Mouse (Mus musculus) heart, embryonic 12.5 days (tissue): Measurements from ENCODE around the gene Fam163b. TPM values are rescaled to one million over a fixed set of nuclear protein-coding genes. Genes with fewer than 3 reads are reported as not detected.
A peak's percentile ranks its signal among the peaks of the same experiment; 100 is the strongest.

Experiments used
- ATAC-seq: fragments of 200-750 bp; cut with Nextera tagmentation; 2 replicates; pipeline ENCODE4 v1.8.0; 2017; ENCODE audit warnings: moderate TSS enrichment, moderate library complexity; ENCODE audit not compliant: insufficient number of reproducible peaks, low FRiP score
- H3K27ac ChIP-seq: fragments of 300-500 bp; sonication (generic); 2 replicates; pipeline ENCODE4 v1.5.1; 2016; ENCODE audit warnings: mild to moderate bottlenecking, moderate library complexity; ENCODE audit not compliant: poor library complexity, severe bottlenecking
- H3K27me3 ChIP-seq: fragments of 300-500 bp; sonication (generic); replicated peaks from 2 replicates; pipeline ENCODE4 v1.6.1; 2016; ENCODE audit warnings: mild to moderate bottlenecking, moderate library complexity
- H3K36me3 ChIP-seq: fragments of 300-500 bp; sonication (generic); 2 replicates; pipeline ENCODE4 v1.6.1; 2016; ENCODE audit warnings: mild to moderate bottlenecking, moderate library complexity
- H3K4me1 ChIP-seq: fragments of 300-500 bp; sonication (generic); replicated peaks from 2 replicates; pipeline ENCODE4 v1.6.1; 2016; ENCODE audit warnings: mild to moderate bottlenecking
- H3K4me2 ChIP-seq: fragments of 300-500 bp; sonication (generic); 2 replicates; pipeline ENCODE4 v1.6.1; 2016; ENCODE audit warnings: mild to moderate bottlenecking, moderate library complexity
- H3K4me3 ChIP-seq: fragments of 300-500 bp; sonication (generic); 2 replicates; pipeline ENCODE4 v1.5.1; 2016; ENCODE audit warnings: mild to moderate bottlenecking
- H3K9ac ChIP-seq: fragments of 300-500 bp; sonication (generic); 2 replicates; pipeline ENCODE4 v1.6.1; 2016; ENCODE audit warnings: mild to moderate bottlenecking, moderate library complexity
- H3K9me3 ChIP-seq: fragments of 300-500 bp; sonication (generic); replicated peaks from 2 replicates; pipeline ENCODE4 v1.6.1; 2016; ENCODE audit warnings: mild to moderate bottlenecking, moderate library complexity
- WGBS: fragments of 180-500 bp; shearing (Covaris S2); methylation state at CpG from one replicate; pipeline ENCODE4 v1.1.7; 2016; 5-methylcytosine and 5-hydroxymethylcytosine counted together
- polyA plus RNA-seq: library from polyadenylated mRNA; unstranded; fragments of >200 nt; fragmentation: Nextera tagmentation; extraction: Ambion mirVana; gene quantifications from 2 replicates; pipeline ENCODE4 v1.2.1, GENCODE M21; 2016

Gene Fam163b
- polyA plus RNA-seq, 1 experiment from 2014 or later: 0.56 TPM

DNA sequence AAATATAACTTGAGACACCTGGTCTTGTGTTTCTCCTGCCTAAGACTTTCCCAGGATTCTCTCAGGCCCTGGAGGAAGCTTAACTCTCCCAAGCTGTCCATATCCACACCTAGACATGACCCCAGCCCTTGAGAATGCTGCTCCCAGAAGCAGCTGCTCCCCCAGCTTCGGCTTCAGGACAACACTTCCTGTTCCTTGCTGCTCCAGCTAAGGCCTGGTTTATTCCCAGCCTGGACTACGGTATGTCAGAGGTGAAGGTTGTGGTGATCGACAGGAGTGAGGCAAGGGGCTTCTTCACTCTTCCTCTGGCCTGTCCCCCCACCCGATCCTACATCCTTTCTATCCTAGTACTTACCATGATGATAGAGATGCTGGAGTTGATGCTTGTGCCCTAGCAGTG, 68.9 kb downstream of the Fam163b start:
- peaks cover 39% of the 10 kb centered on the region for H3K4me1 ChIP-seq
- H3K27ac ChIP-seq: no peak overlapping the region
- H3K4me2 ChIP-seq: no peak overlapping the region
- peaks cover 16% of the 10 kb centered on the region for H3K27me3 ChIP-seq
- no peaks in the 10 kb centered on the region for H3K36me3 ChIP-seq
- no peak overlapping the region for H3K9ac ChIP-seq
- H3K9me3 ChIP-seq: no peaks in the 10 kb centered on the region
- WGBS: 63% methylated on average over 4 of the region's 4 CpGs
- H3K4me3 ChIP-seq: no peak overlapping the region
- no peak for ATAC-seq

DNA sequence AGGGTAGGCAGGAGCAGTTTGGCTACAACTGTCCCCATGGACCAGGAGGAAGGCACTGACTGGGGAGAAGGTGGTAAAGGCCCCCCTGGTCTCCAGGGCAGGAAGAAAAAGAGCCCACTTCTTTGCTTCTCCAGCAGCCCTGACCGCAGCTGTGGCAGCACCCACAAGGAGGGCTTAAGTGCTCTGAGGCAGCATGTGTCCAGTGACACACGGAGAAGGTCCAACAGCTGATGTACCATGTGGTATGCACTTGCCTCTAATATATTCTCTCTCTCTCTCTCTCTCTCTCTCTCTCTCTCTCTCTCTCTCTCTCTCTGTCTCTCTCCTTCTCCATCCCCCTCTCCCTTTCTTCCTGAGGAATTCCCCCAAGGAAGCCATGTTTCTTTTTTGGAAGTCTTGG, 70.3 kb downstream of the Fam163b start, which contains the start of gene Mymk:
Gene Mymk, minus strand, starts transcription at position 202 of the 400 bp plus-strand sequence.
- no peak within 1 kb of the TSS for H3K4me2 ChIP-seq
- H3K4me3 ChIP-seq: no peak within 1 kb of the TSS
- H3K36me3 ChIP-seq: no peaks in the 10 kb centered on the region
- no peaks in the 10 kb centered on the region for H3K9me3 ChIP-seq
- H3K4me1 ChIP-seq: peaks cover 29% of the 10 kb centered on the region
- H3K9ac ChIP-seq: no peak within 1 kb of the TSS
- 0 out of 2 replicates have a peak within 1 kb of the TSS, but pooled peaks have one; percentile 11 for H3K27ac ChIP-seq
- WGBS: 78% methylated on average over 2 of the region's 2 CpGs
- H3K27me3 ChIP-seq: peaks cover 19% of the 10 kb centered on the region
- ATAC-seq: no peak

DNA sequence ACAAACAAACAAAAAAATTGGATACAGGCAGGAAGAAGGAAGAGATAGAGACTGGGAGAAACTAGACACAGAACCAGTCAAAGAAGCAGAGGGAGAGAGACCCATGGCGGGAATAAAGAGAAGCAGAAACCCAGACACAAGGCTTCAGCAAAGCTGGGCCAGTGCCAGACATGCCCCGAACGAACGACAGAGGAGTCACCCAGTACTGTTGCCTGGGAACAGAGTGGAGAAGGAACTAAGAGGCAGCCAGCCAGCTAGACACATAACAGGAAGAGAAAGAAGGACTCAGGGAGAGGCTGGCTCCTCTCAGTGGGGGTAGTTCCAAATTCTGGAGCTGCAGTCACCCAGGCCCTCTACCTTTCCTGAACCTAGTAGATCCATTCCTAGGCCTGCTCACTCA, 71.2 kb downstream of the Fam163b start:
- Histone ChIP-seq H3K4me1 (peaks cover 29% of the 10 kb centered on the region), H3K36me3 (no peaks in the 10 kb centered on the region), H3K4me2 (no peak overlapping the region), H3K9me3 (no peaks in the 10 kb centered on the region), H3K27ac (0 out of 2 replicates have a peak overlapping the region, but pooled peaks have one; percentile 11), H3K27me3 (peaks cover 14% of the 10 kb centered on the region; the same call in 1 of the 2 replicates), H3K9ac (no peak overlapping the region), H3K4me3 (no peak overlapping the region)
- peak; percentile 46; the same call in 1 of the 2 replicates for ATAC-seq
- 2% methylated on average over 4 of the region's 4 CpGs for WGBS

DNA sequence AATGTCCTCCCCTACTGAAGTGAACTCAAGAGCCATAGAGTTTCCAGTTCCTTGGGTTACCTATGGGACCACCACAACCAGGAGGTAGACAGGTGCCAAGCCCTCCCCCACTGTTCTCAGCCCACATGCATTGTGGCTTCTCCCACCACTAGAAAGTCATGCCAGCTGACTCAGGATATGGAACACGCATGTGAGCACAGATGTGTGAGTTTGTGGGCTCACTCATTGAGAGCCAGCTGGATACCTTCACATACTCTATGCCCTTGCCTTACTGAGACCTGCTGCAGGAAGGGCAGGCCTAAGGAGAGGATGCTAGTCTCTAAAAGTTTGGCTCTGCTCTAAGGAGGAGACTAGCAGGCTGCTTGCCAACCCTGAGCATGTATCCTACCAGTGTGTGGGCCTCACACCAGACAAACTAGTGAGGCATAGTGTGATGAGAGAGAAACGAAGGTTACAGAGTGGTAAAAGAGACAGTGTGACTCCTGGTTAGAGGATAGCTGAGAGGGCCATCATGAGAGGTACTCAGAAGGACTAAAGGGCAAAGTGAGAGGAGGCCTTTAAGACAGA, 72.0 kb downstream of the Fam163b start:
- Histone ChIP-seq H3K4me3 (no peak overlapping the region), H3K27ac (no peak overlapping the region), H3K27me3 (peaks cover 14% of the 10 kb centered on the region; the same call in 1 of the 2 replicates), H3K4me2 (no peak overlapping the region), H3K9ac (no peak overlapping the region), H3K36me3 (no peaks in the 10 kb centered on the region), H3K4me1 (peaks cover 24% of the 10 kb centered on the region), H3K9me3 (no peaks in the 10 kb centered on the region)
- ATAC-seq: no peak
- 71% methylated on average over 2 of the region's 2 CpGs for WGBS

DNA sequence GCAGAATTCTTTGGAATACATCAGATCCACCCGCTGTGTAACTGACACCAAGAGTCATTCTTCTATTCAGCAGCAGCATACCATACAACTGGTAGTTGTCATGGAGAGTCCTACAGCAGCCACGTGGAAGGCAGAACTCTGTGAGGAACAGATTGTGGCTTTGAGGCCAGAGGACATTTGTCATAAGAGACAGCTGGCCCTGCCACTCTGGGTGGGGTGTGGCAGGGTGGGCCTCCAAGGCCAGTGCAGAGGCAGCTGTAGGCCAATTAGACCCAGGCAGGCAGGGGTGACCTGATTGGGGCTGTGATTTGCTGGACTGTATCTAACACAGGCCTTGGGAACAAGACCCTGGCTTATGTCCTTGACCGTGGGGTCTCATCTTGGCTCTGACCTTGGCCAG, 72.6 kb downstream of the Fam163b start:
- Histone ChIP-seq H3K27me3 (peaks cover 12% of the 10 kb centered on the region; the same call in 1 of the 2 replicates), H3K27ac (no peak overlapping the region), H3K4me2 (no peak overlapping the region), H3K9me3 (no peaks in the 10 kb centered on the region), H3K4me1 (peaks cover 18% of the 10 kb centered on the region), H3K9ac (no peak overlapping the region), H3K4me3 (no peak overlapping the region), H3K36me3 (no peaks in the 10 kb centered on the region)
- ATAC-seq: no peak
- 55% methylated on average over 3 of the region's 3 CpGs for WGBS

DNA sequence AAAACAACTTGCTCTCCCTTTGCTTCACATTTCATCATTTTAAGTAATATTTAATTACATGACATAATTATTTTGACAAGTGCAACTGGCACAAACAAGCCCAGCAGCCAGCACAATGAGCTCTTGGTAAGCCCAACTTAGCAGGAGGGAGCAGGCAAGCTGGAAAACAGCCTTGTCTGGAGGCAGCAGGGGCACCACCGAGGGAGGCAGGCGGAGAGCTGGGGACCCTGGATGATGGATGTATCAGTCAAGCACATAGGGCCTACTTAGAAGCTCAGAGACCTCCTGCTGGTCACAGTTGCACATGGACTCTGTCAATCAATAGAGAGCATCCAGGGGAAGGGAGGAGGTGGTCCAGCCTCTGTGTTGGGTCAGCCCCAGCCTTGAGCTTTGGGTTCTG, 74.3 kb downstream of the Fam163b start:
- H3K27ac ChIP-seq: no peak overlapping the region
- H3K9ac ChIP-seq: no peak overlapping the region
- ATAC-seq: no peak
- H3K36me3 ChIP-seq: no peaks in the 10 kb centered on the region
- 39% methylated on average over 2 of the region's 2 CpGs for WGBS
- no peaks in the 10 kb centered on the region for H3K9me3 ChIP-seq
- H3K4me2 ChIP-seq: no peak overlapping the region
- no peak overlapping the region for H3K4me3 ChIP-seq
- peaks cover 6% of the 10 kb centered on the region; the same call in 1 of the 2 replicates for H3K27me3 ChIP-seq
- H3K4me1 ChIP-seq: peaks cover 18% of the 10 kb centered on the region

DNA sequence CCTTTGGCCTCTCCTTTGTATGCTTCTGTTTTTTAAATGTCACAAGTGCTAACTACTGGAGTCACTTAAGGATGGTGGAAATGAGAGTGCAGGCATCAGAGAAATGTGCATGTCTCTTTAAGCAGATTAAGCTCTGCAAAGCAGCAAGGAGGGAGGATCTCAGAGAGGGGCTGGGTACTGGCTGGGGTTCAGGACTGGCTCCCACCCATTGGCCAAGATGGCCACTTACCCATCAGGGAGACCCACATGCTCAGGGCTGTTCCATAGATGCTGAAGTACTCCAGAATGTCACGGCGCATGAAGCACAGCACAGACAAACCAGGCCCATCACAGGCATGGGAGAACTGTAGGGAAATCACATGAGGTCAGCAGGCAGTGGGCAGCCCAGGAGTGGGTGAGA, 75.2 kb downstream of the Fam163b start:
- Histone ChIP-seq H3K27me3 (peaks cover 6% of the 10 kb centered on the region; the same call in 1 of the 2 replicates), H3K9ac (no peak overlapping the region), H3K9me3 (no peaks in the 10 kb centered on the region), H3K4me2 (no peak overlapping the region), H3K4me3 (no peak overlapping the region), H3K4me1 (peaks cover 21% of the 10 kb centered on the region), H3K27ac (no peak overlapping the region), H3K36me3 (no peaks in the 10 kb centered on the region)
- WGBS: 76% methylated on average over 2 of the region's 2 CpGs
- ATAC-seq: no peak

Other genes starting within 250 kb of the Fam163b start
- 16.0 and 18.6 TPM in 2 replicates for gene Surf6, start 239.6 kb downstream of the Fam163b start, polyA plus RNA-seq
- 38.4 and 38.9 TPM in 2 replicates for gene Med22, start 231.8 kb downstream of the Fam163b start, polyA plus RNA-seq
- 333 and 341 TPM in 2 replicates for gene Rpl7a, start 231.7 kb downstream of the Fam163b start, polyA plus RNA-seq
- 30.5 and 31.4 TPM in 2 replicates for gene Surf2, start 226.1 kb downstream of the Fam163b start, polyA plus RNA-seq
- 39.2 and 40.5 TPM in 2 replicates for gene Surf1, start 226.0 kb downstream of the Fam163b start, polyA plus RNA-seq
- 202 and 205 TPM in 2 replicates for gene Surf4, start 208.6 kb downstream of the Fam163b start, polyA plus RNA-seq
- gene Stkld1, start 208.4 kb downstream of the Fam163b start, polyA plus RNA-seq: 0.19 and 0.20 TPM in 2 replicates
- 27.7 and 29.6 TPM in 2 replicates for gene Rexo4, start 178.1 kb downstream of the Fam163b start, polyA plus RNA-seq
- gene Adamts13, start 169.1 kb downstream of the Fam163b start, polyA plus RNA-seq: not detected in 2 replicates
- gene Cacfd1, start 132.6 kb downstream of the Fam163b start, polyA plus RNA-seq: 40.0 and 41.6 TPM in 2 replicates
- 0.10 and 0.47 TPM in 2 replicates for gene Slc2a6, start 114.5 kb downstream of the Fam163b start, polyA plus RNA-seq
- gene Mymk, start 70.3 kb downstream of the Fam163b start, polyA plus RNA-seq: 0.17 and 0.18 TPM in 2 replicates
- 10.9 and 12.2 TPM in 2 replicates for gene Adamtsl2, start 63.1 kb downstream of the Fam163b start, polyA plus RNA-seq
- gene Dbh, start 22.7 kb upstream of the Fam163b start, polyA plus RNA-seq: 0.15 and 0.28 TPM in 2 replicates
- 19.0 and 22.5 TPM in 2 replicates for gene Sardh, start 105.8 kb upstream of the Fam163b start, polyA plus RNA-seq